Mouse (Mus musculus) ZHBTc4 (cell line): Measurements from ENCODE around the gene Snw1.
"Not testable (repeated sequence)": the region's sequence is repeated elsewhere in the genome, so short reads cannot be mapped to it uniquely, and the experiment has no call there.

ENCODE experiments used
- DNase-seq: peaks from one replicate; pipeline ENCODE4 v3.0.0-alpha.2; 2011; ENCODE audit warnings: low read depth, low spot score

Gene Snw1

DNA sequence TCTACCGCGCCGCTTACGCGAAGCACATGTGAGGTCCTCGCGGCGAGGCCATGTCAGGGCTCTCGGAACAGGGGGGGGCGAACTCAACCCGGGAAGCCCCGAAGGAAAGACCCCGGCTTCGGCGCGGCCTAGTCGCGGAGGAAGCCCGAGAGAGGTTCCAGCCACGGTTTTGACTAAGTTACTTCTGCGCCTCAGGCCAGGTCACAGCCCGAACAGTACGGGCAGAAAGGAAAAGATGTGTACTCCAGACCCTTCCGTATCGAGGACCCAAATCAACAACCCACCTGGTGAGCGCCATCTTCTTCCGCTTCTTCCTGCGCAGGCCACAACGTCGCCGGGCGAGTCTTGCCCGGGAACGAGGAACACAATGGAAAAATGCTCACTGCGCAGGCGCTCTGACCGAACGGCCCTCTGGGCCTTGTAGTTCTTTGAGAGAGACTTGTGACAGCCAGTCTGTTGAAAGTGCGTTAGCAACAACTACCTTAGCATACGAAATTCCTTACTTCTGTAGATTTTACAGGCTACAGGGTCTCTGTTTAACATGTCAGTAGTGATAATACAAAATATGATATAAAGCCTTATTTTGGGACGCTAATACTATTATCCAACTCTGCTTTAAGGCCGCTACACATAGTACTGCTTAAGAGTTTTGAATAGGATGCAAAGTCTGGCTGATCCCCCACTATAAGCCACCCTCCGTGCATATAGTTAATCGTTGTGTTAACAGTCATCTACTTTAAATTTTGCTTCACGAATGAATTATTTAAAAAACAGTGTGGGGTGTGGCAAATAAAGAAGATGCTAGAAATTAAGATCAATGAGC, at the start of gene Snw1:
Snw1 (minus strand) TSS at position 311 of the 823 bp plus-strand sequence.
- DNase-seq: peak; percentile 97

DNA sequence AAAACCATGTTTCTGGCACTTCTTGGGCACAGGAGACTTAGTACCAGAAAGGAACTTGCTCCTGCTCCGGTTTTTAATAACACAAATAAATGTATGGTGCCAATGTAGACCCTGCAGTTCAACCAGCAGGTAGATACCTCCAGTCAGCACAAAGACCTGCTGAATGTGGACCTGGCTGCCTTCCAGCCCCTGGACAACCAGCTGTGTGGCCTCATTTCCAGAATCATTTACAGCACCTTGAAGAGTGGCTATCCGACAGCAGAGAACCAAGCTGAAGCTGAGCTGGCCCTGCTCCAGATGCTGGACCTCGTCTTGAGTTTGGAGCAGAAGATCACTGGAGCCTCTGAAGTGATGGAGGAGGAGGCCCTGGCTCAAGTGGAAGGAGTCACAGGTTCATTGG, 47.5 kb upstream of the Snw1 start:
- DNase-seq: not testable (repeated sequence)

DNA sequence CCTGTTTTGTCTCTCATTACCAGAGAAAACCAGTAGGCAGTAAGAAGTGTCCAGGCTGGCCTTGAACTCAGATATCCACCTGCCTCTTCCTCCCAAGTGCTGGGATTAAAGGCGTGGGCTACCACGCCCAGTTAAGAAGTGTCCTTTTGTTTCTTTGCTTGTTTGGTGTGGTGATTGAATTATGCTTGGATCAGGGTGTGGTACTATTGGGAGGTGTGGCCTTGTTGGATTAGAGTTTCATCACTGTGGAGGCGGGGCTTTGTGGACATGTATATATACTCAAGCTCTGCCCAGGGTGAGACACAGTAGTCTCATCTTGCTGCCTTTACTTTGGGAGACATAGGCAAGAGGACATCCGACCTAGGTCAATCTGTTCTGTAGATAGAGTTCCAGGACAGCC, 41.9 kb upstream of the Snw1 start, which contains the start of gene Gm8300:
Gm8300 (plus strand) TSS at position 301 of the 400 bp plus-strand sequence.
- DNase-seq: not testable (repeated sequence)

DNA sequence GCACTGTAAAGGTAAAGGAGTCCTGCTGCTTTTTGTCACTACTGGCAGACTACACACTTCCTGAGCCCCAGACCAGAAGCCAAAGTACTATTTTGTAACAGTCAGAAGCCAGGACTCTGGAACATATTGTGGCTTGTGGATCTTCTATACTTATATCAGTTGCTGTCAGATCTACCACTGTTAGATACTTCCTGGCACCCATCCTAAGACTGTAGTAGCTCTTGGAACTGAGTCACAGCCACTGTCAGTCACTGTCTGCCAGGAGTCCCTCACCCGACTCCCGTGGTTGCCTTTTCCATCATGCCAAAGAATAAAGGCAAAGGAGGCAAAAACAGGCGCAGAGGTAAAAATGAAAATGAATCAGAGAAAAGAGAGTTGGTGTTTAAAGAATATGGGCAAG, 22.3 kb upstream of the Snw1 start, which contains the start of gene Gm5788:
Gm5788 (plus strand) TSS at position 301 of the 400 bp plus-strand sequence.
- not testable (repeated sequence) for DNase-seq

DNA sequence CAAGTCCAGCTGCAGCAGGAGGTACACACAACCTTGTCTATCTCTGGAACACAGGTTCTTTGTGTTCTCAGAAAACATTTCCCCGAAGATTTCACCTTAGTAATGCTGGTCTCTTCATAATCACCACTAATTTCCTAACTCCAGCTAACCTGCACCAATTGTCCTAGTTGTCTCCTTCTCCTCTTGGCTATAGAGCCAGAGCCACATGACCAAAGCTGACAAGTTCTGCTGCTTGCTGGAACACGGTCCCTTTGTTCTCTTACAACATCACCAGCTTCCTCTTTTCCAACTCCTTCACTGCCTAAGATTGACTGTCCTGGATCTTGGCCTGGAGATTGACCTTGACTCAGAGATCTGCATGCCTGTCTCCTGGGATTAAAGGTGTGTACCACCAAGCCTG, 16.6 kb upstream of the Snw1 start:
- DNase-seq: peak; percentile 42

DNA sequence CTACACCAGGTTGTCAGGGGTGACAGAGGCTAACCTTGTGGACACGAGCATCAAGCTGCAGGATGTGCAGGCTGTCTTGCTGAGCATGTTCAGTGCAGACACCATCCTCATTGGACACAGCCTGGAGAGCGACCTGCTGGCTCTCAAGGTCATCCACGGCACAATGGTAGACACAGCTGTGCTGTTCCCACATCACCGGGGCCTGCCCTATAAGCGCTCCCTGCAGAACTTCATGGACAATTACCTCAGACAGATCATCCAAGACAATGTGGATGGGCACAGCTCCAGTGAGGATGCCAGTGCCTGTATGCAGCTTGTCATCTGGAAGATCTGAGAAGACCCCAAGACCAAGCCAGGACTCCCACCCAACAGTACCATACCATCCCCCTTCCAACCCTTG, 10.4 kb upstream of the Snw1 start:
- DNase-seq: not testable (repeated sequence)

DNA sequence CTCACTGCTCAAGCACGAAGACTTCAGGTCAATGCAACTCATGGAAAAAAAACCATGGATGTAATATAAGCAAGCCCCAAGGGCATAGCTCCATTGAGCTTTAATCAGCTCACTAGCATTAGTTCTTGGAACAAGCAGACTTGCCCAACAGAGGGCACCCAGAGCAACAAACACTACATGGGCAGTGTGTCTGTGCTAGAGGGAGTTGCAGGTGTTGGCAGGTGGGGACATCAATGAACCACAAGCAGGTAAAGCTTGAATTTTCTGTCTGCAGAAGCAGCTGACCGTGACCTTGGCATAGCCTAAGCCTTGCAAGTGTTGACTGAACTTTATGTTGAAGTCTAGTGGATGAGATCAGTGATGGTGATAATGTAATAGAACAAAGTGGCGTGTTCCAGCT, 2.7 kb upstream of the Snw1 start:
- DNase-seq: no peak

DNA sequence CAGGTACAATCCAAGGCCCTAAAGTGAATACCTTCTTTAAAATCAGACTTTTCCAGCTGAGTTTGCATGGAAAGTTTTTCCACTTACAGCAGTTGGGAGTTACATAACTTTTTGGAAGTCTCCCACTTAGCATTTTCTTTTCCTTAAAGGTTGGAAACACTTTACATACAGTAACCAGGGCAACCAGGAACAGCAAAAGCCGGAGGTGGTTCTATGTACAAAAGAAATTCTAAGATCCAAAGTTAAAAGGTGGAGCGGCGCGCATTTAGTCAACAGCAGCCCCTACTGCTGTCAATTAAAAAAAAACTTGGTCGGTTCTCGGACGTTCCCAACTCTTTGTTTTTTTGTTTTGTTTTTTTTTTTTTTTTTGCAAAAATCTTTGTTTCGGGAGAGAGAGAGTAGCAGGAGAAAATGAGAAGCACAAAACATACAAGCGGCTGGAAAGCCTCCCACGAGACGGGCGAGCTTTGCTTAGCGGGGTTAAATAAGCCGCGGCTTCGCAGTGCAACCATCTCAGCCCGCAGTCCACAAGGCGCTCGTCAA, 582 bp downstream of the Snw1 start:
- peak; percentile 47 for DNase-seq

DNA sequence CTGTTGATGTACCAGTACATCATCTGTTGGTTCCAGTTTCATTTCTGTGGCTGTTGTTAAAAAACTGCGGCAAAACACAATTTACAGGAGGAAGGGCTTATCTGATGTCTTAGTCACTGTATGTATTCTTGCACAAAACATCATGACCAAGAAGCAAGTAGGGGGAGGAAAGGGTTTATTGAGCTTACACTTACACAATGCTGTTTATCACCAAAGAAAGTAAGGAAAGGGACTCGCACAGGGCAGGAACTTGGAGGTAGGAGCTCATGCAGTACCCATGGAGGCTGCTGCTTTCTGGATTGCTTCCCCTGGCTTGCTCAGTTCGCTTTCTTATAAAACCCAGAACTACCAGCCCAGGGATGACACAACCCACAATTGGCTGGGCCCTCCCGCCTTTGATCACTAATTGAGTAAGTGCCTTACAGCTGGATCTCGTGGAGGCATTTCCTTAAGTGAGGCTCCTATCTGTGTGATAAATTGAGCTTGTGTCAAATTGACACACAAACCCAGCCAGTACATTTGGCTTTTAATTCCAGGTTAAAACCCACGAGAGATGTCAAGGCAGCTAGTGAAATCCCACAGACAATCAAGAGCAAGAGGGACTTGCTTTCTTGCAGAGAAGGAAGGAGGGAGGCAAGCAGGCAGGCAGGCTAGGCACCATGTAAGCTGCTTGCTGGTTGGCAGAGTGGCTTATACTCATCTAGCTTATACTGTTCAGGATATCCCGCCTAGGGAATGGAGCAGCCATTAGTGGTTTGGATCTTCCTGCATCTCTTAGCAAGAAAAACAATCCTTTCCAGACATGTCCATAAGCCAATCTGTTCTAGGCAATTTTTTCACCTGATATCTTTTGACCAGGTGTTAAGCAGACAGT, 1.6 kb downstream of the Snw1 start:
- no peak for DNase-seq

DNA sequence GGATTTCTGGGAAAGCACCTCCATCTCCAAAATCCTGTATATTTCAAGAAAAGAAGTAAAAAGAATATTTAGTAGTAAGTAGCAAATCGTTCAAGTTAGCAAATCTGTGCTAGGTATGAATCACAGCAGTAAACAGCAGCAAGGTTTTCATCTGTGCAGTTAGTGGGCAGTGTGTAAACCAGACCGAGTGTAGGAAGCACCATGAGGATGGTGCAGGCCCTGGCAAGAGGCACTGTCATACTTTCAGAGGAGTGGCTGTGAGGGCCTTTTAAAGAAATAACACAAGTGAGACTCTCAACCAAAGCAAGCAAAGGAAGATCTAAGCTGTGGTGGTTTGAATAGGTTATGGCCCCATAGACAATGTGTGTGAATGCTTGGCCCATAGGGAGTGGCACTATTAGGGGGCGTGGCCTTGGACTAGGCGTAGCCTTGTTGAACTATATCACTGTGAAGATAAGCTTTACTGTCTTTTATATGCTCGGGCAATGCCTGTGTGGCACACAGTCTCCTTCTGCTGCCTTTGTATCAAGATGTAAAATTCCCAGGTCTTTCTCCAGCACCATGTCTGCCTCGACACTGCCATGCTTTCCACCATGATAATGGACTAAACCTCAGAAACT, 7.3 kb downstream of the Snw1 start:
- peak; percentile 75 for DNase-seq

DNA sequence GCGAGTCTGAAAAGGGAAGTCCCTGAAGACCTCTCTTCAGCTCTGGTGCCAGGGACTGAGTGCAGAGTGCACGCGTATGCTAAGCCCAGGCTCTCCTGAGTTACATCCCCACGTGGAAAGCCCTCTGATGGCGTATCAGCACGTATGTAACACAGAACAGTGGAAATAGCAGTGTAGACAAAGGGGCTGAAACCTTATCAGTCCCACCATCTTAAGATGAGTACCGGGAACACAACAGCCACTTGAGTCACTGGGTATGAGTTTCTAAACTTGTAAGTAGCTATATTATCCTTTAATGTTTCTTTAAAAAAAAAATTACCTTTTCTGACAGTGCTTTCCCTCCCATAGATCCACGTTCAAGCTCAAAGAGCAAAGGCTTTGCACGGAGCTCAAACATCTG, 22.6 kb downstream of the Snw1 start:
- no peak for DNase-seq

DNA sequence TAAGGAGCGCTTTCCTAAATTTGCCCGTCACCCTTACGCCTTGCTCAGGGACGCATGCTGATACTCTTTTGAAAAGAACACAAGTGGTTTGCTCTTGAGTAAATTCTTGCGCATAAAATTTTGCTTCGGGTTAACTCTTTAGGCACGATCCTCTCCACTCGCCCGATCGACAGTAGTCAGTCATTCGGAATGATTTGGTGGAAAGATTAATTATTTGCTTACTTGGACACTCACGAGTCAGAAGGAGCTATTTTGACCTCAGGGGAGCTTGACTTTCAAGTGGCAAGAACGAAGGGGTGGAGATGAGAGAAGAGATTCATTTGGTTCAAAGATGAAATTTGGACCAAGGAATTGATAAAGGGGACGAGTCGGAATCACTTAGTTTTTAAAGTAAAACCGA, 27.9 kb downstream of the Snw1 start:
- no peak for DNase-seq

DNA sequence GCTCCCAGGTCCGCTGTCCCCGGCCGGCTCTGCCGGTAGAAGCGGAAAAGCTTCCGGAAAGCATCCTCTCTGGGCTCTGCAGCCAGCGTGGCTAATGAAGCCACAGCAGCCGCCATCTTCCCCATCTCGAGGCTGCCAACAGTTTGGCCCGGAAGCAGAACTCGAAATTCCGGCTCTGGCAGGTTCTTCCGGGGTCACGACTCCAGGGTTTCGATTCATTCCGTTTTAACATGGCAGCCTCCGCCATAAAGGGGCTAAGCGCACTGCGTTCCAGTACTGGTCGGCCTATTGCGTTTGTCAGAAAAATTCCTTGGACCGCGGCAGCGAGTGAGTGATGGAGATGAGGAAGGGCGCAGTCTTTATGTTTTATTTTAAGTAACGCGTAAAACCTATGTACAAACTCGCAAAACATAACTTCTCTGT, 28.4 kb downstream of the Snw1 start, which contains the start of the genes Slirp and Alkbh1:
Slirp (plus strand) TSS at position 197 of the 423 bp plus-strand sequence.
Alkbh1 (minus strand) TSS at position 318 of the 423 bp plus-strand sequence.
- DNase-seq: peak; percentile 94

DNA sequence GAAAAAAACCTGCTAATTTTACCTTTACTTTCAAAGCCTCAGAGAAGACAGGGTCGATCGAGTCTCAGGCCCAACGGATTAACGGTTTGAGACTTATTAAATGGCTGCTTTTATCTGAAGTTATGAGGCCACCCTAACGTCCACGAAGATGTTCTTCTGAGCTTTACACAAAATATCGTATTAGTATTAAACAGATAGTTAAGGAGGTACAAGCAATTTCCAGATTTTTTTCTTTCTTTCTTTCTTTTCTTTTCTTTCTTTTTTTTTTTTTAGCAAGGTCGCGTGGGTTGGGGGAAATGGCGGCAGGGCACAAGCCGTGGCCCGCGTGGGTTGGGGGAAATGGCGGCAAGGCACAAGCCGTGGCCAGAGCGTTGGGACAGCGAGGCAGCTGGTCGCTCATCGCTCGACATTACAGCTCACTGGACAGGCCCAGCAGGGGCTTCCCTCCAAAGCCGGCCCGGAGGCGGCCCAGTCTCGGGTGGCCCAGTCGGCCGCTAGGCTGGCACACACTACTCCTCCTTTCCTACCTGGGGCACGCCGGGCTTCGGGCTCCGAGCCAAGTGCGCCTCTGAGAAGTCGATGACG, 28.9 kb downstream of the Snw1 start:
- no peak for DNase-seq

DNA sequence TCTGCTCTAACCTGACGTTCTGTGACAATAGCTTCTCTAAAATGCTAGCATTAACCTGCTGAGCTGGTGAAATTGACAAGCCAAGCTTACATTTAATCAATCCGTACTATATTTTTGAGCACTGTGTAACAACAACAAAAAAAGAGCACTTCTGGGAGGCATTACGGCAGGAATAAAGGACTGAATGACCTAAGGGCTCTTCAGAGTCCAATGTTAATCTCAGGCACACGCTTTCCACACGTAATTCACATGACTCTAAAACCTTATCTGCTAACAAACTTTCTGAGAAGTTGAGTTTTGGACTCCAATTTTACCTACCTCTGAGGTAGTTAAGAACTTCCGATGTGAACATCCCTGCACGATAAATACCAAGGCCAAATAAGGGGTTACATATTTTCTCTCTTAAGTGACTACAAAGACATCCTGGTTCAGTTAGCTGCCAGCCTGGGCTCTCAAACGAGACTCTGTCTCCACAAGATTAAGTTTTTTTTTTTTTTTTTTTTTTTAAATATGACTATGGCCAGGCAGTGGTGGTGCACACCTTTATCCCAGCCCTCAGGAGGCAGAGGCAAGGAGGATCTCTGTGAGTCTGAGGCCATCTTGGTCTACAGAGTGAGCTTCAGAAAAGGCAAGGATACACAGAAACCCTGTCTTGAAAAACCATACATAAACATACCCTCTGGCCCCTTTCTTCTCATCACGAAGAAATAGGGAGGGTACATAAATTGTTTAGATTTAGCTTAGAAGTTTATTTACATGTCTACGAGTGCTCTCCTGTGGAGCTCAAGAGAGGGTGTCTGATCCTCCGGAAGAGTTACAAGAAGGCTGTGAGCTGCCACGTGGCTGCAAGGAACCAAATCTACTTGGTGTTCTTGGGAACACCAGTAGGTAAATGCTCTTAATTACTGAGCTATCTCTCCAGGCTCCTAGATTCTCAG, 29.6 kb downstream of the Snw1 start:
- peak; percentile 67 for DNase-seq

DNA sequence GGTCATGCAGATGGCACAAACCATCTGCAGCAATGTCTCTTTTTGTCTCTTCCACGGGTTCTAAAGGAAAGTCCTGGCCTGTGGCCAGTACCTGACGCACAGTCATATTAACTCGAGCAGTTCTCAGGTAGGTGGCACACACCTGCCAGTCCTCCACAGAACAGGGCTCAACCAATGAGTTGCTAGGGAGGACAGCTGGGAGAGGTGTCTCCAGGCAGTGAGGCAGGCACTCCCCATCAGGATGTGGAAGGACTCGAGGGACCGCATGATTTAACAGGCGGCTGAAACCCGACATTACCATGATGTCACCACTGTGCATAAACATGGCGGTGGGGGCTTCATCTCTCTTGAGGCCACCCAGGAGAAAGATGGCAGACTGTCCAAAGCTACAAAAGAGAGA, 43.2 kb downstream of the Snw1 start:
- DNase-seq: no peak

DNA sequence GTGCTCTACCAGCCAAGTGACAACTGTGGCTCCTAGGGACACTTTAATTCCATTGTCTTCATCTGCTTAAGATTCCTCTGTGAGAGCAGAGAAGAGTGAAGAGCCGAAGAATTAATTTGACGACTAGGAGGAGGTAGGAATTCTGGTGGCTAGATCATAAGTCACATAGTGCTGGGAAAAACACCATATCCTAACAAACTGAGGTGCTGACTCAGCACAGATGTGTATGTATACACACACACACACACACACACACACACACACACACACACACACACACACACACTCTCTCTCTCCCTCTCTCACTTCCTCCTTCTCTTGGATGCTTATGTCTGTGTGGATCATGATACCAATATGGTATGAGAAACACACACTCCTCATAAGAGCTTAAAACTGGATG, 43.8 kb downstream of the Snw1 start:
- DNase-seq: no peak

DNA sequence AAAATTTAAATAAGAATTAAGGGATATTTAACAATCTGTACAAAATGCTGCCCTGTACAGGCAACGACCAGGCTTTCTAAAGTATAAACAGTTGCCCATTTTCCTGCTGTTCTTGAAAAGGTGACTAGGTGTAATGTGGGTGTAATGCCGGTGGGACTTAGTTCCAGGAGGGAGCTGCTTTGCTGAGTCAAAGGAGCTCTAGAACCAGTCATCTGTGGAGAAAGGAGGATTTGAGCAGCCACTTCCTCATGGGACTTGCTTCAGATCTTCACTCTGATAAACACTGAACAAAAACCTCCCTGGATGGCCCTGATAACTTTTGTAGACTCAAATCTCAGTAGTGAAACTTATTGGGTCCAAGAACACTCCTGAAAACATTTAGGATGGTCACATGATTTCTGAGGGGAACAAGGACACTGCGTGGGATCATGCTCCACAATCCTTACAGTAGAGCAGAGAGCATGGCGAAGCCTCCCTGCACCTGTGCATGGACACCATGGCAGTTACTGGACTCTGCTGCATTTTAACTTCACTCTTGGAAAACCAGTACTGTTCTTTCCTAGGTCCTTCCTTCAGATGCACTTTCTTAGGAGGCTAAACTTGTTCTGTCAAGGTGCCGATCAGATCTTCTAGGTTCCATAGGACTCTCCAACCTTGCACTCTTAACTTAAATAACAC, 45.6 kb downstream of the Snw1 start:
- DNase-seq: no peak

DNA sequence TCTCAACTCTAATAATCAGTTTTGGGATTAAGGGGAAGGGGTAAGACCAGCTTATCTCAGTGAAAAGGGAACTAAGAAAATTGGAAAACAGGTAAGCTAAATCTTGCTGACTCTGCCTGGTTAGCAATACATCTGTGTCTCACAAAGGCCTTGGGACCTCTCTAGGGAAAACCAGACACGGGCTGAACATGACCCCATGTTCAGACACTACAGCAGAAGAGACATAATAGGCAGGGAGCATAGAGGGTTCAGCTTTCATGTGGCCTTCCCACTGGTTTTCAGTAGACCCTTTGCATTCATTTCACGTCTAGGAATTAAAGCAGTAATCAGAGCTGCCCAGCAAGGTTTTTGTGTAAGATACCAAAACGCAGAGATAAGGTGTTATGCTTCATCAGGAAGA, 47.6 kb downstream of the Snw1 start:
- DNase-seq: no peak
